In the genomic region with DNA sequence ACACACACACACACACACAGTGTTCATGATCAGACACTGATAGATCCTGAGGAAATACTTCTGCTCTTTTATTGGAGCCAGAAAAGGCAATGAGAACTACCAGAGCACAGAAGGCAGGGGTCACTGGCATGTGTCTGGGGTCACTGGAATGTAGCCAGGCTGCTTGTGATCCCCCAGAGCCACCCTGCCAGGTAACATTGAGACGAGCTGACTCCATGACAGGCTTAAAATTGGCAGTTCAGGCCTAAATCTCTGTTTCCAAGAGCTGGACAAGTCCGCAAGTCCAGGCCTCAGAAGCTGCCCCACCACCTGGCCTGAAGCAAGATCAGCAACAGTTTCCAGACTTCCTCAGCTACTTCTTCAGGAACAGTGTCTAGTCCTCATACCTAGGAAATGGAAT, we compare ENCODE assay signal across 26 mouse cellular contexts.
"Had no signal": no experiment of that assay in that cellular context is flagged by ENCODE, and none has a peak within 500 bp of the region (broad histone marks: within the 10 kb centered on the region; RNA-seq: fewer than 3 reads in every experiment).

No protein-coding gene starts in this region.

- H3K4me1 ChIP-seq: embryonic facial prominence, embryonic 10.5 days; embryonic facial prominence, embryonic 12.5 days; embryonic facial prominence, embryonic 13.5 days; embryonic facial prominence, embryonic 15.5 days; forebrain, embryonic 10.5 days; forebrain, embryonic 13.5 days; heart, embryonic 10.5 days had no signal

- H3K9ac ChIP-seq: embryonic facial prominence, embryonic 12.5 days; embryonic facial prominence, embryonic 13.5 days; embryonic facial prominence, embryonic 15.5 days; forebrain, embryonic 12.5 days; forebrain, embryonic 13.5 days; forebrain, embryonic 15.5 days; forebrain, postnatal 0 days had no signal

- H3K27me3 ChIP-seq: embryonic facial prominence, embryonic 12.5 days; embryonic facial prominence, embryonic 13.5 days; embryonic facial prominence, embryonic 15.5 days; forebrain, embryonic 12.5 days; forebrain, embryonic 13.5 days; forebrain, embryonic 15.5 days had no signal

- H3K36me3 ChIP-seq: embryonic facial prominence, embryonic 10.5 days; embryonic facial prominence, embryonic 12.5 days; embryonic facial prominence, embryonic 13.5 days; embryonic facial prominence, embryonic 15.5 days; forebrain, embryonic 10.5 days; forebrain, embryonic 12.5 days; forebrain, embryonic 15.5 days; heart, embryonic 10.5 days had no signal

- DNase-seq: cerebellum, adult 2 months; cerebellum, adult 8-10 months; cerebellum, adult 9-10 months; cerebellum, postnatal 25 days; cerebellum, postnatal 36 days; embryo, embryonic 11 days; forebrain, postnatal 0 days; gastrocnemius, adult 2 months; gastrocnemius, postnatal 10 days; gastrocnemius, postnatal 14 days; gastrocnemius, postnatal 25 days; gastrocnemius, postnatal 36 days; heart, adult 18-20 months; heart, adult 2 months had no signal

- ATAC-seq: forebrain, embryonic 13.5 days; forebrain, embryonic 14.5 days; forebrain, embryonic 15.5 days; forebrain, embryonic 16.5 days; forebrain, postnatal 0 days had no signal

- H3K4me3 ChIP-seq: embryonic facial prominence, embryonic 10.5 days; embryonic facial prominence, embryonic 12.5 days; embryonic facial prominence, embryonic 13.5 days; embryonic facial prominence, embryonic 15.5 days; erythroblast, embryonic 14.5 days; forebrain, embryonic 10.5 days; forebrain, embryonic 12.5 days; forebrain, embryonic 13.5 days; forebrain, embryonic 15.5 days; gastrocnemius, adult 2 months; heart, adult 2 months; heart, embryonic 10.5 days had no signal

- H3K27ac ChIP-seq: embryonic facial prominence, embryonic 10.5 days; embryonic facial prominence, embryonic 12.5 days; embryonic facial prominence, embryonic 13.5 days; embryonic facial prominence, embryonic 15.5 days; forebrain, embryonic 10.5 days; forebrain, embryonic 12.5 days; forebrain, embryonic 13.5 days; forebrain, embryonic 15.5 days; gastrocnemius, adult 2 months; heart, adult 2 months; heart, embryonic 10.5 days had no signal

- H3K4me2 ChIP-seq: embryonic facial prominence, embryonic 12.5 days; embryonic facial prominence, embryonic 13.5 days; embryonic facial prominence, embryonic 15.5 days; forebrain, embryonic 12.5 days; forebrain, embryonic 13.5 days; forebrain, embryonic 15.5 days had no signal

- H3K9me3 ChIP-seq: embryonic facial prominence, embryonic 10.5 days; embryonic facial prominence, embryonic 12.5 days; embryonic facial prominence, embryonic 13.5 days; embryonic facial prominence, embryonic 15.5 days; forebrain, embryonic 10.5 days; forebrain, embryonic 12.5 days; forebrain, embryonic 13.5 days; forebrain, embryonic 15.5 days; heart, embryonic 10.5 days had no signal
